Mouse (Mus musculus) left cerebral cortex, adult 6 months (tissue): Measurements from ENCODE around the gene Fzr1. TPM values are rescaled to one million over a fixed set of nuclear protein-coding genes. Genes with fewer than 3 reads are reported as not detected.

Experiments
- long read RNA-seq, 2 experiments: library from polyadenylated mRNA; unstranded; transcript quantifications; one replicate each; pipeline ENCODE4 v2.0.0; 2019 to 2020
- polyA plus RNA-seq: library from polyadenylated mRNA; unstranded; fragments of <200 nt; fragmentation: Nextera tagmentation; gene quantifications from 2 replicates; pipeline ENCODE4 v1.2.3, GENCODE M21; 2021

Fzr1 gene
- 50.1 and 52.0 TPM in 2 replicates for polyA plus RNA-seq
- long read RNA-seq, experiment 1, transcript Fzr1-205 (14 exons, 3,057 nt) = major isoform, 436 of 490 reads
- long read RNA-seq, experiment 1, partial matches to known transcripts = 21 of 490 reads
- long read RNA-seq, experiment 1, other reads (novel, unspliced or antisense) = 31 of 490 reads
- long read RNA-seq, experiment 2, transcript Fzr1-205 (14 exons, 3,057 nt) = major isoform, 52 of 79 reads
- long read RNA-seq, experiment 2, partial matches to known transcripts = 16 of 79 reads
- long read RNA-seq, experiment 2, other reads (novel, unspliced or antisense) = 10 of 79 reads

DNA sequence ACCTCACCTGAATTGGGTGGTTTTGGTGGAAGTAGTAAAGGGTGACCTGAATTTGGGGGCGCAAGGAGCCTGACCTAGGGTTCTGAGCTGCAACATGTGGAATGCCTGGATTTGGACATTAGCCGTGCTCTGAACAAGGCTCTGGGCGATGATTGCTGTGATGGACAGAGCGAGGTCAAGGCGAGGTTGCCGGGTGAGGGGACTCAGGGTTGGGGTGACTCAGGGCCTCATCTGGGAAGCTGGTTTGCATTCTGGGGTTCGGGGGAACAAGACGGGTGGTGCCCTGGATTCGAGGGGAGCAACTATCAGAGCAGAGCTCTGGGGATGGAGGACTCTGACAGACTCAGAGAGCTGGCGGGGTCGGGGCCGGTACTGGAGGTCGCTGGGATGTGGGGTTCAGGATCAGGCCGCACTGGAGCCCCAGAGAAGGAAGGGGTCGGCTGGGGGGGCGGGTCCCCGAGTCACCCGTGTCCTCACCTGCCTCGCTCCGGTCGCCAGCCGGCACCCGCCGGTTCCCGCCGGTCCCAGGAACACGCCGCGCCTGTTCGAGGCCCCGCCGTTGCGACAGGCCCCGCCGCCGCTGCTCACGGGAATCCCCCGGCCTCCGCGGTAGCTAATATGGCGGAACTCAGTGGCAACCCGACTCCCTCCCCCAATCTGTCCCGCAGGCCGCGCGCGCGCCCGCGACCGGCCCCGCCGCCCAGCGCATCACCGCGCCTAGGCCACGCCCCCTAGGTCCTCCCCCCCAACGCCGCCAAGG, at the start of gene Fzr1:
Gene Fzr1, minus strand, starts transcription at position 724 of the 760 bp plus-strand sequence.

GRCm38 (mm10) chr10:81392781-81393185, 14.5 kb upstream of the Fzr1 start, which contains the start of gene Smim24:
Smim24 (plus strand) TSS chr10:81393051.

DNA sequence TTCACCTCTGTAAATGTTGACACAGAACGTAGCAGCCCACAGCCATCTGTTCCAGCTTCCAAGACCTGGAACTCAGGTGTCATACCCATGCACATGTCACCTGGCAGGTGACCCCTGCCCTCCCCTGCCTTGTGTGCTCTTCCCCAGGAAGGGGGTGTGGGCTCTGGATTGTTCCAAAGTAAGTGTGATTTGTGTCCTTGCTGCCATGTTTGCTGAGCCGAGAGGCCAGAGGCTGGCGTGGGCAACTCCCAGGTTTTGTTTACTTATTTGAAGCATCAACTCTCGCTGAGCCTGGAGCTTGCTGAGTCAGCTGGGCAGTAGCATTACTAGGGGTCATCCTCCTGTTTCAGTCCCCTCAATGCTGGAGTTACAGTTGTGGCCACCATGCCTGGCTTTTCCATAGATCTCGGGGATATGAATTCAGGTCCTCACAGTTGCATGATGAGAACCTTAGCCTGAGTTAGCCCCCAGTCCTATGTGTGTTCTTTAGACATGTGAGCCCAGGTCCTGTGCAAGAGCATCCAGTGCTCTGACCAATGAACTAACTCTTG, 10.3 kb upstream of the Fzr1 start, which contains the start of gene Gm48552:
Gene Gm48552, plus strand, starts transcription at position 501 of the 551 bp plus-strand sequence.

DNA sequence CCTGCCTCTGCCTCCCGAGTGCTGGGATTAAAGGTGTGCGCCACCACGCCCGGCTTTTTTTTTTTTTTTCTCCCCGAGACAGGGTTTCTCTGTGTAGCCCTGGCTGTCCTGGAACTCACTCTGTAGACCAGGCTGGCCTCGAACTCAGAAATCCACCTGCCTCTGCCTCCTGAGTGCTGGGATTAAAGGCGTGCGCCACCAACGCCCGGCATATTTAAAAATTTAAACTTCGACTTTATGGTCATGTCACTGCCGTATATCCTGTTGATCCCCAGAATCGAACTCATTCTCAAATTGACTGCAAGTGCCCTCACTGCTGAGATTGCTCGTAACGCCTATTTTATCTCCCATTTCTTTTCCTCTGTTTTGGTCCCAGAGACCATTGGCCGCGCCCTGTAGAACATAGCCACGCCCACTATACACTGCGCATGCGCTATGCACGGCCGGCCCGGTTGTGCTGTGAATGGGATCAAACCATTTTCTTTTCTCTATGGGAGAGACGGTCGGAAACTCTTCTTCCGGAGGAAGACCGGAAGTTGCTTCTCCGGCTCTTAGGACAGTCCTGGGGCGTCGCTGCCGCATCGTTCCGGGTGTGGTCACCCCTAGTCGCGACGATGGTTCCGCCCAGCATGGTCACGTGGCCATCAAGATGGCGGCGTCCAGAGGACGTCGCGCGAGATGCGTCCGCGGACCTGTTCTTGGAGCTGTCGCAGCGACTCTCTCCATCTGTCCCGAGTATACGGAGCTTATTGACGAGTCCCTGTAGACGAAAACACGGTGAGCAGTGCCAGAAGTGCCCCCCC, 5.7 kb upstream of the Fzr1 start, which contains the start of the genes Dohh and Gm48551:
Gene Dohh, plus strand, starts transcription at position 627 of the 803 bp plus-strand sequence.
Gene Gm48551, plus strand, starts transcription at position 665 of the 803 bp plus-strand sequence.

DNA sequence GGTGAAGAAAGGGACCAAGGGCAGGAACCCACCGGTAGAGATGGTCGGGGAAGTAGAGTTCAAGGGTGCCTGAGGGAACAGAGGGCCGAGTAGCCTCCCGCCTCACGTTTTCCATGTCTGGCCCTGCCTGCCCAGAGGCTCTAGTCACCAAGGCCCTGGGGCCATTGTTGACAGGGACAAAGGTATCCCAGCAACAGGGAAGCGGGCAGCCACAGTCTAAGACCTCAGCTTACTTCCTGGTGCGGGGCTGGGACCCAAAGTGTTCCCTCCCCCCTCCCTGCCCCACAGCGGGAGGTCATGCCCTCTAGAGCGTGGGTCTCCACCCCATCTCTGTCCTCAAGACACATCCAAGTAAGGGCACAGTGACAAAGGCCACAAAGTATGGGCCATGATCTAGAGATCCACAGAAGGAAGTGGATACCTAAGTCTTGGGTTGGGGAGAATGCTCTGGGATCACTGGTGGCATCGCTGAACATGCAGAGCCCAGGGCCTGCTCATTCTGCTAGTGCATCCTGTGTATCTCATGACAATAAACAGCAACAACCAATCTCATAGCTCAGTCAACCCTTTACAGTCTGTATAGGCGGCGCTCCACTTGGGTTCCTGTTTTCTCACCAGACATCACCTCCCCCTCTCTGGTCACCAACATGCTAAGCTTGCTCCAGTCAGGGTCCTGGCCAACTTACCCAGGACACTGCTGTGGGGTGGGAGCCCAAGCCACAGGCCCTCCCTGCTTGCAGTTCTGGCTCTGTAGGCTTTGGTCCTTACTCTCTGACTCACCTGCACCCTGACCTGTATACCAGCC, 12.4 kb downstream of the Fzr1 start, which contains the start of gene 4930404N11Rik:
Gene 4930404N11Rik, minus strand, starts transcription at position 145 of the 805 bp plus-strand sequence.

DNA sequence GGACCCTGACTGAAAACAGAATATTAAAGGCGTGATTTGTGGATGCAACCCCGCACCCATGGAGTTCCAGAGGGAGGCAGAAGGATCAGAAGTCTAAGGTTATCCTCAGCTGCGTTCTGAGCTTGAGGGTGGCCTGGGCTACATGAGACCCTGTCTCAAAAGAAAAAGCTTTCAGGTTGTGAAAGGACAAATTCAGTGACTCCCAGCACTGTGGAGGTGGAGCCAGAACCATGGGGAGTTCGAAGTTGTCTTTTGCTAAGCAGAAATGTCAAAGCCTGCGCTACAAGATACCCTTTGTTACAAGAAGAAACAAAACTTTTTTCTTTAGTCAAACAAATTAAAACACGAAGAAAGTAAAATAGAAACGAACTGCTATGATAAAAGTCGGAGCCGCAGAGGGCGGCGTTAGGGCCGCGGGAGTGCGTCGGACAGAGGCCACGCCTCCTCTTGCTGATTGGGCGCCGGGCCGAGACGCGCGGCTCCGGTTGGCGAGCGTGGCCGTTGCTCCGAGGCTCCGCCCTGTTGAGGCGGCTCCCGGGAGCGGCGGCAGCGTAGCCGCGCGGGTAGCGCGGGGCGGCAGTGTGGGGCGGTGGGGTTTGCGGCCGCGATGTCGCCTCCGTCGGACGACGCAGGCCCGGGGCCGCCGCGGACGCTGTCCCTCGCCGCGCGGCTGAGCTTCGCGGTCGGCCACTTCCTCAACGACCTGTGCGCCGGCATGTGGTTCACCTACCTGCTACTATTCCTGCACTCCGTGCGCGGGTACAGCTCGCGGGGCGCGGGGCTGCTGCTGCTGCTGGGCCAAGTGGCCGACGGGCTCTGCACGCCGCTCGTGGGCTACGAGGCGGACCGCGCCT, 21.1 kb downstream of the Fzr1 start, which contains the start of gene Mfsd12:
Gene Mfsd12, plus strand, starts transcription at position 501 of the 854 bp plus-strand sequence.

DNA sequence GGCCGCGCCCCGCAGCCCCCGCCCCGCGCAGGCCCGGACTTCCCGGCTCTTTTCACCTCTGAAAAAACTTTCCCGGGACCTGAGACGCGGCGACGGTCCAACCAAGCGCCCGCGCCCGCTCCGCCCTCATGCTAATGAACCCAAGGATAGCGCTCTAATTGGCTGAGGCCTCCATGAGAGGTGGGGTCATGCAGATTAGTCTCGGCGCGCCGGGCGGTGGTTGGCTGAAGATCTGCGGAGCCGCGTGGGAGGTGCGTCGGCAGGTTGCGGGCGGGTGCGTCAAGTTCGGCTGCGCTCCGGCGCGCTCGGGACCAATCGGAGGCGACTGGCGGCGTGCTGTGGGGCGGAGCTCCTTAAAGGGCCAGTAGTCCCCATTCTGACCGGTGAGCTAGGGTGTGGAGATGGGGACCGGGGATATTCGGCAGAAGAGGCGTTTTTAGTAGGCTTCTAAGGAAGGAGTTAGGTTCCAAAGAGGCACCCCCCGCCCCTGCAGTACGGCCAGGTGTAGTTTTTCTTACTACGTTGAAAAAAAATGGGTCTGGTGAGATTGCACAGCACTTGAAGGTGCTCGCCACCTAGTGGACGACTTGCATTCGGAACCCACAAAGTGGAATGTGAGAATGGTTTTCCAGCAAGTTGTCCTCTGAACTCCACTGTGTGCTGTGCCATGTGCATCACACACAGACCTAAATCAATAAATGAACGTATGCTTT, 27.8 kb downstream of the Fzr1 start, which contains the start of gene Hmg20b:
Gene Hmg20b, minus strand, starts transcription at position 130 of the 713 bp plus-strand sequence.

GRCm38 (mm10) chr10:81342686-81343505, 35.4 kb downstream of the Fzr1 start, which contains the start of gene Gipc3:
Gipc3 (minus strand) TSS chr10:81343266.

GRCm38 (mm10) chr10:81328386-81328785, 49.9 kb downstream of the Fzr1 start, which contains the start of gene Tbxa2r:
Tbxa2r (plus strand) TSS chr10:81328731.

GRCm38 (mm10) chr10:81320550-81321347, 57.6 kb downstream of the Fzr1 start, which contains the start of gene Cactin:
Cactin (plus strand) TSS chr10:81321103.

Other genes starting within 250 kb of the Fzr1 start
- 93.9 and 115 TPM in 2 replicates for gene Zbtb7a, start 243.3 kb downstream of the Fzr1 start, polyA plus RNA-seq
- gene Pias4, start 210.6 kb downstream of the Fzr1 start, polyA plus RNA-seq = 19.6 and 22.7 TPM in 2 replicates
- gene Eef2, start 201.9 kb downstream of the Fzr1 start, polyA plus RNA-seq = 720 and 722 TPM in 2 replicates
- 1.8 and 81.3 TPM in 2 replicates for gene Dapk3, start 195.5 kb downstream of the Fzr1 start, polyA plus RNA-seq
- gene 4930442H23Rik, start 194.7 kb downstream of the Fzr1 start, polyA plus RNA-seq = 0.09 TPM in 1 of 2 replicates, not detected in the other
- gene Nmrk2, start 176.5 kb downstream of the Fzr1 start, polyA plus RNA-seq = not detected in 2 replicates
- gene Atcay, start 147.7 kb downstream of the Fzr1 start, polyA plus RNA-seq = 50.9 and 79.7 TPM in 2 replicates
- 25.5 and 28.7 TPM in 2 replicates for gene Zfr2, start 145.4 kb downstream of the Fzr1 start, polyA plus RNA-seq
- 125 and 168 TPM in 2 replicates for gene Matk, start 125.6 kb downstream of the Fzr1 start, polyA plus RNA-seq
- gene Mrpl54, start 111.6 kb downstream of the Fzr1 start, polyA plus RNA-seq = 120 and 129 TPM in 2 replicates
- gene Apba3, start 111.6 kb downstream of the Fzr1 start, polyA plus RNA-seq = 20.8 and 21.3 TPM in 2 replicates
- 0.21 and 0.37 TPM in 2 replicates for gene Tjp3, start 86.9 kb downstream of the Fzr1 start, polyA plus RNA-seq
- gene Pip5k1c, start 85.6 kb downstream of the Fzr1 start, polyA plus RNA-seq = 70.9 and 115 TPM in 2 replicates
- 13.7 and 15.7 TPM in 2 replicates for gene Cactin, start 57.4 kb downstream of the Fzr1 start, polyA plus RNA-seq
- 0.78 and 1.2 TPM in 2 replicates for gene Tbxa2r, start 49.8 kb downstream of the Fzr1 start, polyA plus RNA-seq
- 0.44 and 0.73 TPM in 2 replicates for gene Gipc3, start 35.2 kb downstream of the Fzr1 start, polyA plus RNA-seq
- 24.0 and 36.0 TPM in 2 replicates for gene Hmg20b, start 28.0 kb downstream of the Fzr1 start, polyA plus RNA-seq
- 11.3 and 14.9 TPM in 2 replicates for gene Mfsd12, start 21.0 kb downstream of the Fzr1 start, polyA plus RNA-seq
- gene 4930404N11Rik, start 12.7 kb downstream of the Fzr1 start, polyA plus RNA-seq = 0.19 and 0.63 TPM in 2 replicates
- 160 and 212 TPM in 2 replicates for gene Dohh, start 5.9 kb upstream of the Fzr1 start, polyA plus RNA-seq
- gene Gm48551, start 6.0 kb upstream of the Fzr1 start, polyA plus RNA-seq = 2.5 and 3.2 TPM in 2 replicates
- gene Gm48552, start 10.5 kb upstream of the Fzr1 start, polyA plus RNA-seq = 0.80 and 2.4 TPM in 2 replicates
- 1.6 and 2.1 TPM in 2 replicates for gene Smim24, start 14.5 kb upstream of the Fzr1 start, polyA plus RNA-seq
- gene Nfic, start 77.1 kb upstream of the Fzr1 start, polyA plus RNA-seq = 21.8 and 30.9 TPM in 2 replicates
- gene Celf5, start 104.2 kb upstream of the Fzr1 start, polyA plus RNA-seq = 38.3 and 133 TPM in 2 replicates
- gene Ncln, start 117.9 kb upstream of the Fzr1 start, polyA plus RNA-seq = 34.1 and 44.3 TPM in 2 replicates
- 0.67 and 0.71 TPM in 2 replicates for gene S1pr4, start 121.6 kb upstream of the Fzr1 start, polyA plus RNA-seq
- gene Gna15, start 145.7 kb upstream of the Fzr1 start, polyA plus RNA-seq = 2.4 and 4.3 TPM in 2 replicates
- gene Gna11, start 166.7 kb upstream of the Fzr1 start, polyA plus RNA-seq = 63.0 and 113 TPM in 2 replicates
- 171 and 487 TPM in 2 replicates for gene Aes, start 181.0 kb upstream of the Fzr1 start, polyA plus RNA-seq
- gene Tle2, start 196.0 kb upstream of the Fzr1 start, polyA plus RNA-seq = 5.1 and 7.2 TPM in 2 replicates
- 10.2 and 12.4 TPM in 2 replicates for gene Tle6, start 222.6 kb upstream of the Fzr1 start, polyA plus RNA-seq
- gene BC025920, start 227.8 kb upstream of the Fzr1 start, polyA plus RNA-seq = 0.35 and 0.51 TPM in 2 replicates
- 19.2 and 25.8 TPM in 2 replicates for gene Sirt6, start 249.3 kb upstream of the Fzr1 start, polyA plus RNA-seq